Mouse (Mus musculus): ENCODE results near the gene Plpp4. TPM values are rescaled to one million over a fixed set of nuclear protein-coding genes. Genes with fewer than 3 reads are reported as not detected.

Gene Plpp4
- polyA plus RNA-seq, 1 experiment from 2014 or later, result 9.5 TPM

GRCm38 (mm10) chr7:129278801-129279200 lies 22.0 kb downstream of the Plpp4 start:
- DNase-seq (no peak), ATAC-seq (ENCODE audit: low FRiP score, low TSS enrichment) (no peak)
- no peak overlapping the region for H3K27ac ChIP-seq (replicated peaks; ENCODE audit: low read depth, low read length)
- H3K27me3 ChIP-seq (ENCODE audit: control insufficient read depth, insufficient read depth, low read length), result no peaks in the 10 kb centered on the region
- H3K9me3 ChIP-seq (ENCODE audit: control insufficient read depth, low read length), result 0 out of 2 replicates have a peak, but pooled peaks cover 3% of the 10 kb centered on the region
- WGBS, result 96% methylated on average over 4 of the region's 4 CpGs
- no peaks in the 10 kb centered on the region for H3K36me3 ChIP-seq (ENCODE audit: control insufficient read depth, insufficient read depth, low read length)
- H3K4me1 ChIP-seq (ENCODE audit: control insufficient read depth, insufficient read depth, low read length), result no peaks in the 10 kb centered on the region
- H3K4me2 ChIP-seq (ENCODE audit: low read length), result no peak overlapping the region
- H3K4me3 ChIP-seq (replicated peaks; ENCODE audit: low read depth, low read length), result no peak overlapping the region
- no peak overlapping the region for H3K9ac ChIP-seq (replicated peaks; ENCODE audit: low read length)

GRCm38 (mm10) chr7:129279261-129279660 lies 22.4 kb downstream of the Plpp4 start:
- Histone ChIP-seq H3K9me3 (ENCODE audit: control insufficient read depth, low read length) (0 out of 2 replicates have a peak, but pooled peaks cover 3% of the 10 kb centered on the region), H3K27me3 (ENCODE audit: control insufficient read depth, insufficient read depth, low read length) (no peaks in the 10 kb centered on the region), H3K4me1 (ENCODE audit: control insufficient read depth, insufficient read depth, low read length) (no peaks in the 10 kb centered on the region), H3K9ac (replicated peaks; ENCODE audit: low read length) (no peak overlapping the region), H3K4me3 (replicated peaks; ENCODE audit: low read depth, low read length) (no peak overlapping the region), H3K27ac (replicated peaks; ENCODE audit: low read depth, low read length) (no peak overlapping the region), H3K36me3 (ENCODE audit: control insufficient read depth, insufficient read depth, low read length) (no peaks in the 10 kb centered on the region), H3K4me2 (ENCODE audit: low read length) (no peak overlapping the region)
- ATAC-seq (ENCODE audit: low FRiP score, low TSS enrichment) (no peak), DNase-seq (no peak)
- 79% methylated on average over 4 of the region's 4 CpGs for WGBS

- H3K27ac ChIP-seq (replicated peaks; ENCODE audit: low read depth, low read length), result no peak overlapping the region
- no peaks in the 10 kb centered on the region for H3K27me3 ChIP-seq (ENCODE audit: control insufficient read depth, insufficient read depth, low read length)
- H3K9ac ChIP-seq (replicated peaks; ENCODE audit: low read length), result no peak overlapping the region
- H3K4me2 ChIP-seq (ENCODE audit: low read length), result no peak overlapping the region
- no peaks in the 10 kb centered on the region for H3K4me1 ChIP-seq (ENCODE audit: control insufficient read depth, insufficient read depth, low read length)
- no peak overlapping the region for H3K4me3 ChIP-seq (replicated peaks; ENCODE audit: low read depth, low read length)
- ATAC-seq (ENCODE audit: low FRiP score, low TSS enrichment) (no peak), DNase-seq (no peak)
- 93% methylated on average over 4 of the region's 4 CpGs for WGBS
- H3K36me3 ChIP-seq (ENCODE audit: control insufficient read depth, insufficient read depth, low read length), result no peaks in the 10 kb centered on the region
- H3K9me3 ChIP-seq (ENCODE audit: control insufficient read depth, low read length), result no peaks in the 10 kb centered on the region
These were observed 25.1 kb downstream of the Plpp4 start for GRCm38 (mm10) chr7:129281966-129282365.

GRCm38 (mm10) chr7:129285186-129285868 lies 28.5 kb downstream of the Plpp4 start:
- ATAC-seq (ENCODE audit: low FRiP score, low TSS enrichment) (no peak), DNase-seq (no peak)
- no peaks in the 10 kb centered on the region for H3K4me1 ChIP-seq (ENCODE audit: control insufficient read depth, insufficient read depth, low read length)
- no peak overlapping the region for H3K27ac ChIP-seq (replicated peaks; ENCODE audit: low read depth, low read length)
- no peaks in the 10 kb centered on the region for H3K36me3 ChIP-seq (ENCODE audit: control insufficient read depth, insufficient read depth, low read length)
- no peak overlapping the region for H3K4me2 ChIP-seq (ENCODE audit: low read length)
- H3K9ac ChIP-seq (replicated peaks; ENCODE audit: low read length), result no peak overlapping the region
- WGBS, result 66% methylated on average over 7 of the region's 7 CpGs
- no peak overlapping the region for H3K4me3 ChIP-seq (replicated peaks; ENCODE audit: low read depth, low read length)
- H3K9me3 ChIP-seq (ENCODE audit: control insufficient read depth, low read length), result no peaks in the 10 kb centered on the region
- no peaks in the 10 kb centered on the region for H3K27me3 ChIP-seq (ENCODE audit: control insufficient read depth, insufficient read depth, low read length)

- Histone ChIP-seq H3K36me3 (ENCODE audit: control insufficient read depth, insufficient read depth, low read length) (no peaks in the 10 kb centered on the region), H3K9me3 (ENCODE audit: control insufficient read depth, low read length) (no peaks in the 10 kb centered on the region), H3K27ac (replicated peaks; ENCODE audit: low read depth, low read length) (no peak overlapping the region), H3K4me2 (ENCODE audit: low read length) (no peak overlapping the region), H3K27me3 (ENCODE audit: control insufficient read depth, insufficient read depth, low read length) (no peaks in the 10 kb centered on the region), H3K4me3 (replicated peaks; ENCODE audit: low read depth, low read length) (no peak overlapping the region), H3K4me1 (ENCODE audit: control insufficient read depth, insufficient read depth, low read length) (no peaks in the 10 kb centered on the region), H3K9ac (replicated peaks; ENCODE audit: low read length) (no peak overlapping the region)
- no peak for ATAC-seq (ENCODE audit: low FRiP score, low TSS enrichment)
- 83% methylated on average over 1 of the region's 1 CpGs for WGBS
- DNase-seq, result no peak
These were observed 36.4 kb downstream of the Plpp4 start for GRCm38 (mm10) chr7:129293211-129293610.

- Histone ChIP-seq H3K27me3 (ENCODE audit: control insufficient read depth, insufficient read depth, low read length) (no peaks in the 10 kb centered on the region), H3K27ac (replicated peaks; ENCODE audit: low read depth, low read length) (no peak overlapping the region), H3K4me3 (replicated peaks; ENCODE audit: low read depth, low read length) (no peak overlapping the region), H3K9ac (replicated peaks; ENCODE audit: low read length) (no peak overlapping the region), H3K9me3 (ENCODE audit: control insufficient read depth, low read length) (no peaks in the 10 kb centered on the region), H3K4me2 (ENCODE audit: low read length) (no peak overlapping the region), H3K4me1 (ENCODE audit: control insufficient read depth, insufficient read depth, low read length) (no peaks in the 10 kb centered on the region), H3K36me3 (ENCODE audit: control insufficient read depth, insufficient read depth, low read length) (no peaks in the 10 kb centered on the region)
- ATAC-seq (ENCODE audit: low FRiP score, low TSS enrichment) (no peak), DNase-seq (no peak)
- 91% methylated on average over 5 of the region's 5 CpGs for WGBS
These were observed 44.8 kb downstream of the Plpp4 start for GRCm38 (mm10) chr7:129301622-129302021.

GRCm38 (mm10) chr7:129303356-129303755 lies 46.5 kb downstream of the Plpp4 start:
- Histone ChIP-seq H3K27ac (replicated peaks; ENCODE audit: low read depth, low read length) (no peak overlapping the region), H3K36me3 (ENCODE audit: control insufficient read depth, insufficient read depth, low read length) (no peaks in the 10 kb centered on the region), H3K9ac (replicated peaks; ENCODE audit: low read length) (no peak overlapping the region), H3K9me3 (ENCODE audit: control insufficient read depth, low read length) (no peaks in the 10 kb centered on the region), H3K4me2 (ENCODE audit: low read length) (no peak overlapping the region), H3K27me3 (ENCODE audit: control insufficient read depth, insufficient read depth, low read length) (no peaks in the 10 kb centered on the region), H3K4me3 (replicated peaks; ENCODE audit: low read depth, low read length) (no peak overlapping the region), H3K4me1 (ENCODE audit: control insufficient read depth, insufficient read depth, low read length) (peaks cover 4% of the 10 kb centered on the region; the same call in 1 of the 2 replicates)
- 82% methylated on average over 4 of the region's 4 CpGs for WGBS
- DNase-seq (no peak), ATAC-seq (ENCODE audit: low FRiP score, low TSS enrichment) (no peak)

- Histone ChIP-seq H3K4me3 (replicated peaks; ENCODE audit: low read depth, low read length) (no peak overlapping the region), H3K27ac (replicated peaks; ENCODE audit: low read depth, low read length) (no peak overlapping the region), H3K9me3 (ENCODE audit: control insufficient read depth, low read length) (no peaks in the 10 kb centered on the region), H3K4me1 (ENCODE audit: control insufficient read depth, insufficient read depth, low read length) (peaks cover 4% of the 10 kb centered on the region; the same call in 1 of the 2 replicates), H3K36me3 (ENCODE audit: control insufficient read depth, insufficient read depth, low read length) (no peaks in the 10 kb centered on the region), H3K9ac (replicated peaks; ENCODE audit: low read length) (no peak overlapping the region), H3K27me3 (ENCODE audit: control insufficient read depth, insufficient read depth, low read length) (no peaks in the 10 kb centered on the region), H3K4me2 (ENCODE audit: low read length) (no peak overlapping the region)
- 20% methylated on average over 13 of the region's 13 CpGs for WGBS
- ATAC-seq (ENCODE audit: low FRiP score, low TSS enrichment), result no peak
- DNase-seq, result peak; percentile 62
These were observed 50.4 kb downstream of the Plpp4 start for GRCm38 (mm10) chr7:129307042-129307825.

- DNase-seq (no peak), ATAC-seq (ENCODE audit: low FRiP score, low TSS enrichment) (no peak)
- H3K36me3 ChIP-seq (ENCODE audit: control insufficient read depth, insufficient read depth, low read length), result no peaks in the 10 kb centered on the region
- no peak overlapping the region for H3K4me2 ChIP-seq (ENCODE audit: low read length)
- no peaks in the 10 kb centered on the region for H3K9me3 ChIP-seq (ENCODE audit: control insufficient read depth, low read length)
- H3K4me3 ChIP-seq (replicated peaks; ENCODE audit: low read depth, low read length), result no peak overlapping the region
- no peak overlapping the region for H3K9ac ChIP-seq (replicated peaks; ENCODE audit: low read length)
- no peaks in the 10 kb centered on the region for H3K27me3 ChIP-seq (ENCODE audit: control insufficient read depth, insufficient read depth, low read length)
- whole genome bisulfite sequencing, result 76% methylated on average over 6 of the region's 6 CpGs
- H3K27ac ChIP-seq (replicated peaks; ENCODE audit: low read depth, low read length), result no peak overlapping the region
- peaks cover 4% of the 10 kb centered on the region; the same call in 1 of the 2 replicates for H3K4me1 ChIP-seq (ENCODE audit: control insufficient read depth, insufficient read depth, low read length)
These were observed 51.8 kb downstream of the Plpp4 start for GRCm38 (mm10) chr7:129308661-129309060.

Measured in midbrain, embryonic 14.5 days (tissue).